Mouse (Mus musculus) cerebral cortex, adult 2 months (tissue): ENCODE data around the gene Ensa.

Experiments
- whole genome bisulfite sequencing: fragments of 180-500 bp; shearing (Covaris S2); methylation state at CpG from one replicate; pipeline ENCODE4 v1.1.7; 2018; 5-methylcytosine and 5-hydroxymethylcytosine counted together

Gene Ensa

DNA sequence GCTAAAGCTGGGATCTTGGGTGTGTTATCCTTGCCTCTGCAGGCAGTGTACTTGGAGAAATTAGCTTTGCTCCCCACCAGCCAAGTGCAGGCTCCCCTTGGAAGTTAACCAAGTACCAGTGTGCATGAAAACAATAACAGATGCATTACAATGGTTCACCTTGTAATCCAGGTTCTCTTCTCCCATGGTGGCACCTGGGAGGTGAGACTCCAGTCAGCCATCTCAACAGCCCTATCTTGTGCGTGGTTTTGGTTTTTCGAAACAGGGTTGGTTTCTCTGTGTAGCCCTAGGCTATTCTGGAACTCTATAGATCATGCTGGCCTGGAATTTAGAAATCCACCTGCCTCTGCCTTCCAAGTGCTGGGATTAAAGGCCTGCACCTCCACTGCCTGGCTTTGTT lies 38.7 kb downstream of the Ensa start:
- 77% methylated on average over 2 of the region's 2 CpGs for WGBS

DNA sequence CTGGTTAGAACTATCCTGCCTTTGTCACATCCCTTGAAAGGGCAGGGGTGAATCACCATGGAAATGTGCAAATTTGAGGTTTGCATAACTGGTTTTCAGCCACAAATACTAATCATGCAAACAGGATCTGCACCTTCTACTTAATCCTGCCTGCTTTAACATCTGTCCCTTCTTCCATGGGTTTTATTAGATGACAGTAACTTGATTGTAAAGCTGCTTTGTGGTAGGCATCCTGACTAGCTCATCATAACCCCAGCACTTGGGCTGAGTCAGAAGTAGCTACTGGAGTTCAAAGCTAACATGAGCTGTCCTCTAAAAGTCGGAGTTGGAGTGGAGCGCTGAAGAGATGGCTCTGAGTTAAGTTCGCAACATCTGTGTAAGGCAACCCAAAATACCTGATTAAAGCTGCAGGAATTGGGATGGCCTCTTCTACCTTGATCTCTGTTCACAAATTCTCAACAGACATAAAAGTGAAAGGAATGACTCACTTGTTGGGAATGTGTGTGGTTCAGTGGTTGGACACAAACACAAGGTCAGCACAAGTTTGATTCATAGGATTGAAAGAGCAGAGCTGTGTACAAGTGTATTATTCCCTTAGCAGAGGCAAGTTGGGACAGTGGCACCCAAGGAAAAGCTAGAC lies 39.3 kb downstream of the Ensa start:
- WGBS: 88% methylated on average over 3 of the region's 3 CpGs

DNA sequence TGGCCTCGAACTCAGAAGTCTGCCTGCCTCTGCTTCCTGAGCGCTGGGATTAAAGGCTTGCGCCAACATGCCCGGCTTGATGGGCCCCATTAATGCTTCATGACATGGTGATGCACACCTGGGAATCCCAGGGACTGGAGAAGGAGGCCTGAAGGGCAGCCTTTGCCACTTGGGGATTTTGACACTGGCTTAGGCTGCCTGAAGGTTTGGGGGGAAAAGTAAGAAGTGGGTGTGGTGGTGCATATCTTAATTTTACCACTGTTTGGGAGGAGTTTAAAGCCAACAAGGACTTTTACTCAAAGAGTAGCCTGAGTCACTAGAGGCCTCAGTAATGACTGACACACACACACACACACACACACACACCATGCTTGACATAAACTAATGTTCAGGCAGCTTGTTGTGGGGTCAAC lies 40.2 kb downstream of the Ensa start:
- WGBS: 89% methylated on average over 4 of the region's 4 CpGs

DNA sequence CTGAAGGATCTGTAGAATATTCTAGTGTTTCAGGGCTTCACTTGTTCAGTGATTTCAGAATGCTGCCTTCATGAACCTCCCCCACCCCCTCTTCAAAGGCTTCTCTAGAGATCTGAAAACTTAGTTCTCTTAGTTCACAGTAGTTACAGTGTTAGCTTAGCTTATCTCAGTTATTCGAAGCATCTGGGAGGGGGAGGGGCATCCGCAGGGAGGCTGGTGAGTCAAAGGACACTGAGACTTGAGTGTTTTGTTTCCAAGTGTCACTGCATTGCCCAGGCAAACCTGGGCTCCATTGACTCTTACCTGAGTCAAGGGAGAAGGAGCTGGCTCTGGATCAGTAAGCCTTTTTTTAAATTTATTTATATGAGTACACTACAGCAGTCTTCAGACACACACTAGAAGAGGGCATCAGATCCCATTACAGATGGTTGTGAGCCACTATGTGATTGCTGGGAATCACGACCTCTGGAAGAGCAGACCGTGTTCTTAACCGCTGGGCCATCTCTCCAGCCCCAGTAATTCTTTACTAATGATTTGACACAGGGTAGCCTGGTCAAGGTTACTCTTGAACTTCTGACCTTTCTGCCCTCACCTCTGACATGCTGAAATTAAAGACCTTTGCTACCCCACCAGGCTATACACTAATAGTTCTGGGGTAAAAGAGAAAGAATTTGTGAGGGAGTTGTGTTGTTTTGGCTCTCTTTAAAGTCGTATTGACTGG lies 41.5 kb downstream of the Ensa start:
- WGBS: 63% methylated on average over 6 of the region's 6 CpGs

DNA sequence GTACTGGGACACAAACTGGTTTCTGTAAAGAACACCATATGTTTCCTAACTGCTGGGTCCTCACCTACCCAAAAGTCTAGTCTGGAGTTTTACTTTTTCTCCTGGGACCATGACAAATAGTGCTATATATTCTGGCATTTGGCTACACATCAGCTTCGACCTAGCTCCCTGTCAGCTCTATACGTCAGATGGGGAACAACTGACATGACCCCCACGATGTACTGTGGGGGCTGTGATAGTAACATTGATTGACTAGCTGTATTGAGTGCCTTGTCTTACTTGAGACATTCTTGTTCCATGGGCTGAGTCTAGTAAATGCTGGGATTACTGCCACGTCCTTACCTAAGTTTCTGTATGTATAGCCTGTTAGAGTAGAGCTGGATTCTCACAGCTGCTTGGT lies 42.7 kb downstream of the Ensa start:
- 29% methylated on average over 4 of the region's 4 CpGs for WGBS

DNA sequence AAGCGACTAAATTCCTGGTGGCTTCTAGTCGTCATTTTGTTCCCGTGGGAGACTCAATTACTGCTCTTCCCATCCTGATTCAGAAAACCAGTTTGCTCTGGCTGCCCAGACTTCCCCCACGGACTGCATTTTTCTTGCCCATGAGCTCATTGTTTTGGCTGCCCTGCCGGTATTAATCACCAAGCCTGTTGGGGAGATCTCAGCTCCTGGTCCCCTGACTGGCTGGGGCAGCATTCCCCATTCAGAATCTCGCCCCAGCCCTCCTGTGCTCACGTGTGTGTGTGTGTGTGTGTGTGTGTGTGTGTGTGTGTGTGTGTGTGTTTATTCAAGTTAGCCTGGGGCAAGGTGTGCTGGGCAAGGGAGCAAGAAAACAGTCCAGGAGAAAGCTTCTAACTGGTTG lies 43.2 kb downstream of the Ensa start:
- WGBS: 14% methylated on average over 7 of the region's 7 CpGs

DNA sequence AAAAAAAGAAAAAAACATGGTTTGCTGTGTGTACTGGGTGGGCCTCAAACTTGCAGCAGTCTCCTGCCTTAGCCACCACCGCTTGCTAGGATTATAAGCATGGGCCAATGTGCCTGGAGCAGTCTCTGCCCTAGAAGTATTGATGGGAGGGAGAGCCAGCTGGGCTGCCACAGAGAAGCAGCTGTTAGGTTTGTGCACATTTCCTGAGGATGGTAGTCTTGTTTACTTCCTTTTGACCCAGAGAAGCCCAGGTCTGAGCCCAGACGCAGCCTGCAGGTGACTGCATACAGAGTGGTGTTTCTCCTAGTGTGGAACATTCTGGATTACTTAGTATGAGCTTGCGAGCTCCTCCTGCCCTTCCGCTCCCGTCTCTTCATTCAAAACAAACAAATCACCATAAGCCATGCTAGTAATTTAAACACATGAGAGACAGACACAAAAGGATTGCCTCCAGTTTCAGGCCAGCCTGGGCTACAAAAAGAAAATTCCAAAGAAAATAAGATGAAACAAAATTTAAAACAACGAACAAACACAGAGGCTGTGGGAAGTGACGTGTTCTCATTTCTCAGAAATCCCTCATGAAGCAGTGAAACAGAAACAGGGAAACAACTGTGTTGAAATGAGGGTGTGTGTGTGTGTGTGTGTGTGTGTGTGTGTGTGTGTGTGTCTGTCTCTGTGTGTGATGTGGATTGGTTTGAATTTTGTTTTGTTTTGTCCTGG lies 44.0 kb downstream of the Ensa start:
- 57% methylated on average over 7 of the region's 7 CpGs for WGBS

- 88% methylated on average over 3 of the region's 3 CpGs for WGBS
Observed at GRCm38 (mm10) chr3:95669309-95669665, 44.5 kb downstream of the Ensa start.

- WGBS: 96% methylated on average over 3 of the region's 3 CpGs
Observed at GRCm38 (mm10) chr3:95670419-95670818, 45.6 kb downstream of the Ensa start.

- 92% methylated on average over 5 of the region's 5 CpGs for WGBS
Observed at GRCm38 (mm10) chr3:95671201-95671600, 46.4 kb downstream of the Ensa start.

GRCm38 (mm10) chr3:95672461-95672860 lies 47.7 kb downstream of the Ensa start:
- WGBS: 21% methylated on average over 3 of the region's 3 CpGs

- WGBS: 65% methylated on average over 10 of the region's 10 CpGs
Observed at GRCm38 (mm10) chr3:95672861-95673706, 48.3 kb downstream of the Ensa start.

DNA sequence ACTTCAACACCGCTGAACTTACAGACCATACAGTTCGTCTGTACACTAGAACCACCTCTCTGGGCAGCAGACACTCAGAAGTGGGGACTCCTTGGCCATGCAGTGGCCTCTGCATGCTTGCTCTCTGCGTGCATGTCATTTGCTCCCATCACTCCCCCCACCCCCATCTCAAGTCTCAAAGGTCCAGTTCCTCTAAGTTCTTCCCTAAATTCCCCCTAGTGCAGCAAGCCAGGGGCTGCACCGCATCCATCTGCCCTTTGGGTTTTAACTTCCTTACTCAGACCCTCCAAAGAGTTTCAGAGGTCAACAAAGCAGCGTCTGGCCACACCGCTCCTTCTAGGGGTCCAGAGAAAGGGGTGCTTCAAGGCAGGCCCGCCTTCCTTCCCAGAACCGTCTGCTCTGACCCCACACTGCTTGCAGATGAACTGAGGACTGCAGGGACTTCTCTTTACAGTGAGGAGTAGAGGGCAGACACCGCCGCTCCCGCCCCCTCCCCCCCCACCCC lies 49.0 kb downstream of the Ensa start:
- 44% methylated on average over 11 of the region's 11 CpGs for WGBS

DNA sequence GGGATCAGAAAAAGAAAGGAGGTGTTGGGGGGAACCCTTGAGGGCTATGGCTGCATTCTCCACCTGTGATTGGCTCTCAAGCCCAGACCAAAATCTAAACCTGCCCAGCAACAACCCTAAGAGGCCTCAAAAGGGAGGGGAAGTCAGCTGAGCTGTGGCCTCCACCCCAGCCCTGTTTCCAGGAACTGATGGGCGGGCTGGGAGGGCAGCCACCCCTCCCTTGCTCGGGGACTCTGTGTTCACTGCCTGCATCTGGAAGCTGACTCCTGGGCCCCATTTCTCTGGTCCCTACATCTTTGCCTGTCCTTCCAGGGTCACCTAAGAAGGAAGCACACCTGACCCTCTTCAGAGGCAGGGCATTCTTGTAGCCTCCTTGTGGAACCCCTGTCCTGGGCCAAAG lies 49.4 kb downstream of the Ensa start:
- WGBS: 41% methylated on average over 2 of the region's 2 CpGs

GRCm38 (mm10) chr3:95674812-95675211 lies 50.0 kb downstream of the Ensa start:
- 37% methylated on average over 6 of the region's 6 CpGs for WGBS

DNA sequence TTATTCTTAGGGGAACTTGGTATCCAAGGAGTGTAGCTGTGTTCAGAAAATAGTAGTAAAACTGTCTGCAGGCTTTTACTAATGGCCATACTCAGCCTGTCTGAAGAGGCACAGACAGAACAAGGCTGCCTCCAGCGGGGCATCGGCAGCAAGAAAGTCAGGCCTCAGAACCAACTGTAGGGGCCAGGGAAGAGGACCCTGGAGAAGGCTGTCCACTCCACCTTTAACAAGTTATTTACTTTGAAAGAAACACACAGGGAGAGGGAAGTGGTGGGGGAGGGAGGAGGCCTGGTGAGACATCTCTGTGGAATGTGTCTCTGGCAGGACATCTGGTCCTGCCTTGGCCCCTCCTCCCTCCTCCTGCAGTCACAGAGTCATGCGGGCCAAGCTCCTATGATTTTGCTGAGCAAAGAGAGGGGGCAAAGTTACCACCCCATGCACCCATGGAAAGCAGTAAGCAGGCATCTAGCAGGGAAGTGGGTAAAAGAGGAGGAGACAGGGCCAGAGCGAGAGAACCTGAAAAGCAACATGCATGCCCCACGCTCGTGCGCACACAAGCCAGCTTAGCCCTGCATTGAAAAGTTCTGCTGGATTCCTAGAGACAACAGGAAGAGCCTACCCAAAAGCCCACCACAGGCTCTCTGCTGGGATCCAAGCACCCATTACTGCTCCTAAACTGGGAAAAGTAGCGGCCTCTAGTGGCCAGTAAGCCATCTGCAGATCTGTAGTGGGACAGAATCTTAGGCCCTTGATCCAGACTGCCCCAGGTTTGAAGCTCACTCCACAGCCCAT lies 50.7 kb downstream of the Ensa start:
- WGBS: 50% methylated on average over 8 of the region's 8 CpGs

- 60% methylated on average over 15 of the region's 15 CpGs for WGBS
Observed at GRCm38 (mm10) chr3:95676745-95677419, 52.1 kb downstream of the Ensa start.

GRCm38 (mm10) chr3:95677420-95678090 lies 52.8 kb downstream of the Ensa start:
- WGBS: 83% methylated on average over 19 of the region's 19 CpGs

GRCm38 (mm10) chr3:95679551-95679950 lies 54.8 kb downstream of the Ensa start:
- WGBS: 93% methylated on average over 8 of the region's 8 CpGs

DNA sequence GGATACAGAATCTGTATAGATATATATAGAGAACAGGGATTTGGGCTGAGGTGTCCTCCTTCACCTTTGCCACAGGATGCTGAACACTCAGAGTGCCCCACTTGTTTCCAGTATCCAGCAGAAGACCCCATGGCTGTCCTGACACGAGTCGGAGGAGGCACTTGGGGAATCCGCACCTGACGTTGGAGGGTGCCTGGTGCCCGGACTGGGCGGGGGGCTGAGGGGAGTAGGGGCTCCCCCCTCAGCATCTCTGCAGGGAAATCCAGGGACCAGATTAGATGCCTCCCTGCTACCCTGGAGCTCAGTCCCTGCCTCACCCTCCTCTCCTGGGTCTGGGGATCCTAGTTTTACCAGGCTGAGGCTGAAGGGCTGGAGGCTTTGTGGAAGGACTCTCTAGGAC lies 55.9 kb downstream of the Ensa start:
- WGBS: 90% methylated on average over 6 of the region's 6 CpGs
